8 mouse cellular contexts compared by ENCODE assay signal in the genomic region with DNA sequence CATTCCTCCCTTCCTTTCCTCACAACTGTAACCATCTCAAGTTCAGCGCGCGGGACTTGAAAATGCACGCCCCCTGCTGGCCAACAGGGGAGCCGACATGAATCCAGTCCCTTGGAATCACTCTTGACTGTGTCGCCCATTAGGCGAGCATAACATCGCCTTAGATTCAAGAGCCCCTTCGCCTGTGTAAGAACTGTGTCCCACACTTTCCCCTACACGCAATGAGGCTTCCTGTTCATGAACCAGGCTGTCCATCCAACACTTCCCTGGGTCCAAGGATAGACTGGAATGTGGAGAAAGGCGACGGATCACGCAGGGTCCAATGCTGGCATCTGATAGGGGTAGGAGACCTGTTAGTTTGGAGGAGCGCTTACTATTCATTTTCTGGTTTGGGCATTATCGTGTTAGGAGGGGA. TPM values are rescaled to one million over a fixed set of nuclear protein-coding genes. Genes with fewer than 3 reads are reported as not detected.
DNase-seq lines count a peak whose midpoint lies in the region; ATAC-seq and TF ChIP-seq lines count a peak whose summit lies in the region.

No protein-coding gene starts in this region.

- DNase-seq in embryonic facial prominence, embryonic 14.5 days (ENCODE audit: low spot score), result peak; percentile 78
- peak; percentile 69 for DNase-seq in kidney, postnatal 14 days
- peak; percentile 68 for DNase-seq in lung, adult 2 months
- DNase-seq in ovary, adult 18-20 months (ENCODE audit: low spot score), result peak; percentile 51
- peak; percentile 73 for DNase-seq in urinary bladder, postnatal 14 days (ENCODE audit: low spot score)

- H3K9me3 ChIP-seq in ES-Bruce4 (replicated peaks; ENCODE audit: control insufficient read depth, insufficient read depth, low read length, poor library complexity, severe bottlenecking), result no peaks in the 10 kb centered on the region
- no peaks in the 10 kb centered on the region for H3K9me3 ChIP-seq in embryonic facial prominence, embryonic 14.5 days (ENCODE audit: control insufficient read depth, low read length)
- no peaks in the 10 kb centered on the region for H3K9me3 ChIP-seq in heart, embryonic 15.5 days (replicated peaks)

- no peaks in the 10 kb centered on the region for H3K27me3 ChIP-seq in ES-Bruce4 (ENCODE audit: control insufficient read depth, insufficient read depth, low read length, poor library complexity, severe bottlenecking)
- H3K27me3 ChIP-seq in embryonic facial prominence, embryonic 14.5 days (replicated peaks; ENCODE audit: control insufficient read depth, insufficient read depth, low read length), result peaks cover 32% of the 10 kb centered on the region
- peaks cover 50% of the 10 kb centered on the region for H3K27me3 ChIP-seq in heart, embryonic 15.5 days

- no peaks in the 10 kb centered on the region for H3K36me3 ChIP-seq in ES-Bruce4 (ENCODE audit: control insufficient read depth, insufficient read depth, low read length, poor library complexity, severe bottlenecking)
- H3K36me3 ChIP-seq in embryonic facial prominence, embryonic 14.5 days (ENCODE audit: control insufficient read depth, insufficient read depth, low read length), result no peaks in the 10 kb centered on the region
- no peaks in the 10 kb centered on the region for H3K36me3 ChIP-seq in heart, embryonic 15.5 days

- H3K27ac ChIP-seq in ES-Bruce4 (ENCODE audit: insufficient read depth, low read length), result no peak overlapping the region
- no peak overlapping the region for H3K27ac ChIP-seq in bone marrow, adult 2 months (ENCODE audit: control insufficient read depth, insufficient read depth, low read depth, low read length, poor library complexity)
- H3K27ac ChIP-seq in embryonic facial prominence, embryonic 14.5 days (replicated peaks; ENCODE audit: low read depth, low read length), result no peak overlapping the region
- peak overlapping the region; percentile 81 for H3K27ac ChIP-seq in heart, embryonic 15.5 days

- TF ChIP-seq EP300 in ES-Bruce4 (IDR thresholded peaks at IDR 0.05; ENCODE audit: insufficient read depth, low read depth, low read length), result no peak

- ATAC-seq in embryonic facial prominence, embryonic 14.5 days (ENCODE audit: low read depth), result peak; percentile 83
- no peak for ATAC-seq in heart, embryonic 15.5 days (replicated peaks; ENCODE audit: insufficient number of reproducible peaks, insufficient read depth, low FRiP score, low read depth)

- peak overlapping the region; percentile 36; the same call in 1 of the 2 replicates for H3K9ac ChIP-seq in ES-Bruce4 (ENCODE audit: low read depth, poor library complexity, severe bottlenecking)
- peak overlapping the region; percentile 57; the same call in 1 of the 2 replicates for H3K9ac ChIP-seq in embryonic facial prominence, embryonic 14.5 days (ENCODE audit: low read depth, low read length)
- H3K9ac ChIP-seq in heart, embryonic 15.5 days, result peak overlapping the region; percentile 51

- peak overlapping the region; percentile 85 for H3K4me2 ChIP-seq in embryonic facial prominence, embryonic 14.5 days (ENCODE audit: low read depth, low read length)
- H3K4me2 ChIP-seq in heart, embryonic 15.5 days, result peak overlapping the region; percentile 86

- peak; percentile 80 for TF ChIP-seq CTCF in ES-Bruce4 (IDR thresholded peaks at IDR 0.05; ENCODE audit: low read depth, low read length)
- TF ChIP-seq CTCF in bone marrow, adult 2 months (IDR thresholded peaks at IDR 0.05; ENCODE audit: control insufficient read depth, insufficient read depth, low read length), result peak; percentile 67
- TF ChIP-seq CTCF in lung, adult 2 months (IDR thresholded peaks at IDR 0.05; ENCODE audit: insufficient read depth, low read length), result peak; percentile 66

- no peaks in the 10 kb centered on the region for H3K4me1 ChIP-seq in ES-Bruce4 (ENCODE audit: control insufficient read depth, insufficient read depth, low read length)
- no peaks in the 10 kb centered on the region for H3K4me1 ChIP-seq in bone marrow, adult 2 months (ENCODE audit: control insufficient read depth, insufficient read depth, low read length)
- H3K4me1 ChIP-seq in embryonic facial prominence, embryonic 14.5 days (ENCODE audit: control insufficient read depth, insufficient read depth, low read length), result peaks cover 11% of the 10 kb centered on the region; the same call in 1 of the 2 replicates
- H3K4me1 ChIP-seq in heart, embryonic 15.5 days (replicated peaks), result peaks cover 28% of the 10 kb centered on the region
- peaks cover 5% of the 10 kb centered on the region; the same call in 1 of the 2 replicates for H3K4me1 ChIP-seq in lung, adult 2 months (ENCODE audit: control insufficient read depth, insufficient read depth, low read length)

- WGBS in bone marrow, adult 2 months, result 8% methylated on average over 15 of the region's 15 CpGs
- 3% methylated on average over 15 of the region's 15 CpGs for WGBS in embryonic facial prominence, embryonic 14.5 days
- 1% methylated on average over 15 of the region's 15 CpGs for WGBS in heart, embryonic 15.5 days
- WGBS in lung, adult 2 months, result 5% methylated on average over 15 of the region's 15 CpGs

- no peak for TF ChIP-seq POLR2A in ES-Bruce4 (IDR thresholded peaks at IDR 0.05; ENCODE audit: insufficient read depth, low read length)
- no peak for TF ChIP-seq POLR2A in bone marrow, adult 2 months (IDR thresholded peaks at IDR 0.05; ENCODE audit: borderline replicate concordance, control insufficient read depth, low read depth, low read length)
- TF ChIP-seq POLR2A in lung, adult 2 months (IDR thresholded peaks at IDR 0.05; ENCODE audit: borderline replicate concordance, extremely low read depth, low read depth, low read length), result no peak

- peak overlapping the region; percentile 76 for H3K4me3 ChIP-seq in ES-Bruce4 (ENCODE audit: low read depth, low read length)
- no peak overlapping the region for H3K4me3 ChIP-seq in bone marrow, adult 2 months (replicated peaks; ENCODE audit: control insufficient read depth, low read depth, low read length)
- peak overlapping the region; percentile 41 for H3K4me3 ChIP-seq in embryonic facial prominence, embryonic 14.5 days (ENCODE audit: low read depth, low read length)
- peak overlapping the region; percentile 52 for H3K4me3 ChIP-seq in heart, embryonic 15.5 days
- H3K4me3 ChIP-seq in lung, adult 2 months (replicated peaks; ENCODE audit: extremely low read depth, low read depth, low read length), result peak overlapping the region; percentile 25

RNA-seq across cellular contexts. Expression of a gene that starts 0.5 kb away (rescaled TPM):
- not detected in 2 replicates for polyA plus RNA-seq in ES-Bruce4 (2011; ENCODE audit: insufficient read depth, insufficient read length, low read depth, missing spikeins)
- polyA plus RNA-seq in bone marrow, adult 2 months (2011; ENCODE audit: insufficient read depth, insufficient read length, low replicate concordance, missing spikeins), result not detected in 2 replicates
- 0.22 TPM in 1 of 2 replicates, not detected in the other for polyA plus RNA-seq in embryonic facial prominence, embryonic 14.5 days (2014; fragmentation: Nextera tagmentation; extraction: Ambion mirVana)
- 1.3 and 1.5 TPM in 2 replicates for polyA plus RNA-seq in heart, embryonic 15.5 days (2015; fragmentation: Nextera tagmentation; extraction: Ambion mirVana)
- polyA plus RNA-seq in lung, adult 2 months (2012; rRNA removed), result 0.69 and 0.77 TPM in 2 replicates

RNA-seq across cellular contexts. Expression of a gene that starts 17.8 kb away (rescaled TPM):
- polyA plus RNA-seq in ES-Bruce4 (2011; ENCODE audit: insufficient read depth, insufficient read length, low read depth, missing spikeins), result 0.82 and 2.5 TPM in 2 replicates
- polyA plus RNA-seq in bone marrow, adult 2 months (2011; ENCODE audit: insufficient read depth, insufficient read length, low replicate concordance, missing spikeins), result not detected in 2 replicates
- polyA plus RNA-seq in embryonic facial prominence, embryonic 14.5 days (2014; fragmentation: Nextera tagmentation; extraction: Ambion mirVana), result 0.50 and 0.81 TPM in 2 replicates
- polyA plus RNA-seq in heart, embryonic 15.5 days (2015; fragmentation: Nextera tagmentation; extraction: Ambion mirVana), result 0.72 and 0.80 TPM in 2 replicates
- 2.6 and 2.8 TPM in 2 replicates for polyA plus RNA-seq in lung, adult 2 months (2012; rRNA removed)

RNA-seq across cellular contexts. Expression of a gene that starts 32.6 kb away (rescaled TPM):
- polyA plus RNA-seq in ES-Bruce4 (2011; ENCODE audit: insufficient read depth, insufficient read length, low read depth, missing spikeins), result not detected in 2 replicates
- polyA plus RNA-seq in bone marrow, adult 2 months (2011; ENCODE audit: insufficient read depth, insufficient read length, low replicate concordance, missing spikeins), result 0.77 and 0.84 TPM in 2 replicates
- 18.4 and 19.1 TPM in 2 replicates for polyA plus RNA-seq in embryonic facial prominence, embryonic 14.5 days (2014; fragmentation: Nextera tagmentation; extraction: Ambion mirVana)
- 13.0 and 21.2 TPM in 2 replicates for polyA plus RNA-seq in heart, embryonic 15.5 days (2015; fragmentation: Nextera tagmentation; extraction: Ambion mirVana)
- 17.9 and 18.0 TPM in 2 replicates for polyA plus RNA-seq in lung, adult 2 months (2012; rRNA removed)
